Mouse (Mus musculus): ENCODE results near the gene Spata20. TPM values are rescaled to one million over a fixed set of nuclear protein-coding genes. Genes with fewer than 3 reads are reported as not detected.

The Spata20 gene
- polyA plus RNA-seq, 1 experiment, result not detected

DNA sequence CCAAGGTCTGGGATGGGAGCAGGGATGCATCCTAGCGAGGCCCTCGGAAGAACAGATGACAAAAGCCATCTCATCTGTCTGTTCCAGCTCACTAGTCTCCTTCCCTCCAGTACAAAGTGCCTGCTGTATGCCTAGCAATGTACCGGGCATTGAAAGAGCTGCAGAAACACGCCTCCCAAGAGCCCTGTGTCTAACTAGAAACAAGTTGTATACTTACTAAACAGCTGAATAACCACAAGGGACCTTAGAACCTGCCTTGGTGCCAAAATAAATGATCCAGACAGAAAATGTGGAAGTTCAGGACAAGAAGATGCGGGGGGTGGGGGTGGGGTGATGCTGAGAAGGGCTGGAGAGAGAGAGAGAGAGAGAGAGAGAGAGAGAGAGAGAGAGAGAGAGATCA is 41.1 kb downstream of the Spata20 start:
- Histone ChIP-seq H3K9me3 (replicated peaks; ENCODE audit: control insufficient read depth, insufficient read depth, low read length, poor library complexity, severe bottlenecking) (no peaks in the 10 kb centered on the region), H3K36me3 (ENCODE audit: control insufficient read depth, insufficient read depth, low read length, poor library complexity, severe bottlenecking) (no peaks in the 10 kb centered on the region), H3K27ac (ENCODE audit: insufficient read depth, low read length) (no peak overlapping the region), H3K4me1 (ENCODE audit: control insufficient read depth, insufficient read depth, low read length) (no peaks in the 10 kb centered on the region), H3K9ac (ENCODE audit: low read depth, poor library complexity, severe bottlenecking) (no peak overlapping the region), H3K27me3 (ENCODE audit: control insufficient read depth, insufficient read depth, low read length, poor library complexity, severe bottlenecking) (no peaks in the 10 kb centered on the region), H3K4me3 (ENCODE audit: low read depth, low read length) (no peak overlapping the region)
- TF ChIP-seq CTCF (IDR thresholded peaks at IDR 0.05; ENCODE audit: low read depth, low read length), result no peak
- no peak for TF ChIP-seq EP300 (IDR thresholded peaks at IDR 0.05; ENCODE audit: insufficient read depth, low read depth, low read length)
- no peak for TF ChIP-seq POLR2A (IDR thresholded peaks at IDR 0.05; ENCODE audit: insufficient read depth, low read length)

DNA sequence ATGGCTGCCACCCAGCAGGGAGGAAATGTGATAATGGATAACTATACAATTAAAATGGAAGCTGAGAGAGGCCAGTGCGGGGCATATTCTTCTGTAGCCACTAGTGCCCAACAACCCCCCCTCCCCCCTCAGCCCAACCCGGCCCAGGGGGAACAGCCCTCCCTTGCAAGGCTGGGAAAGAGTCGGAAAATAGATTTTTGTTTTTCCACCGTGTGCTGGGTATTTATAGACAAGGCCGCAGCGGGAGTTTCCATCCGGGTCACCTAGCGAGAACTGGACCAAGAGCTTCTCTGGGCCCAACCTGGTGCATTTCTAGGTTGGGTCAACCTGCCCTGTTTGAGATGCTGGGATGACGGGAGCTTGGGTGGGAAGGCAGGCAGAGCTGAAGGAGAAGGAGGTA is 44.2 kb downstream of the Spata20 start:
- Histone ChIP-seq H3K4me3 (ENCODE audit: low read depth, low read length) (no peak overlapping the region), H3K4me1 (ENCODE audit: control insufficient read depth, insufficient read depth, low read length) (no peaks in the 10 kb centered on the region), H3K27me3 (ENCODE audit: control insufficient read depth, insufficient read depth, low read length, poor library complexity, severe bottlenecking) (no peaks in the 10 kb centered on the region), H3K9me3 (replicated peaks; ENCODE audit: control insufficient read depth, insufficient read depth, low read length, poor library complexity, severe bottlenecking) (no peaks in the 10 kb centered on the region), H3K9ac (ENCODE audit: low read depth, poor library complexity, severe bottlenecking) (no peak overlapping the region), H3K36me3 (ENCODE audit: control insufficient read depth, insufficient read depth, low read length, poor library complexity, severe bottlenecking) (no peaks in the 10 kb centered on the region), H3K27ac (ENCODE audit: insufficient read depth, low read length) (no peak overlapping the region)
- TF ChIP-seq POLR2A (IDR thresholded peaks at IDR 0.05; ENCODE audit: insufficient read depth, low read length) (no peak), CTCF (IDR thresholded peaks at IDR 0.05; ENCODE audit: low read depth, low read length) (no peak), EP300 (IDR thresholded peaks at IDR 0.05; ENCODE audit: insufficient read depth, low read depth, low read length) (no peak)

DNA sequence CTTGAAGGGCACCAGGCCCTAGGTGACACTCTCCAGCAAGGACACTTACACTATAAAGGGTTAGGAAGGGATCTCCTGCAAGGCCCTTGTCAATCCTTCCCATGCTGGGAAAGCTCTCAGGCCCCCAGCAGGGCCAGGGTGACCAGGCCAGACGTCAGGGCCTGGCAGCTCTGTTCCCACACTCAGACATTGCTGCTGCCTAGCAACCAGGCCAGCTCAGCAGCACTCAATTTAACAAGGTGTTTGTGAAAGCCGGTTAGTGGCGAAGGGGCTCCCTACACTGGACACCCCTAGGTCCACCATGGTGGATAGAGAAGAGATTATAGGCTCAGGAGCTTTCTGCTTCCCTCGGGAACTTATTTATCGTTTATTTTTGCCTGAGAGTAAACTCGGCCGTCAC is 44.9 kb downstream of the Spata20 start:
- TF ChIP-seq CTCF (IDR thresholded peaks at IDR 0.05; ENCODE audit: low read depth, low read length) (no peak), POLR2A (IDR thresholded peaks at IDR 0.05; ENCODE audit: insufficient read depth, low read length) (no peak), EP300 (IDR thresholded peaks at IDR 0.05; ENCODE audit: insufficient read depth, low read depth, low read length) (no peak)
- Histone ChIP-seq H3K36me3 (ENCODE audit: control insufficient read depth, insufficient read depth, low read length, poor library complexity, severe bottlenecking) (no peaks in the 10 kb centered on the region), H3K4me1 (ENCODE audit: control insufficient read depth, insufficient read depth, low read length) (no peaks in the 10 kb centered on the region), H3K27me3 (ENCODE audit: control insufficient read depth, insufficient read depth, low read length, poor library complexity, severe bottlenecking) (no peaks in the 10 kb centered on the region), H3K4me3 (ENCODE audit: low read depth, low read length) (no peak overlapping the region), H3K9ac (ENCODE audit: low read depth, poor library complexity, severe bottlenecking) (no peak overlapping the region), H3K27ac (ENCODE audit: insufficient read depth, low read length) (no peak overlapping the region), H3K9me3 (replicated peaks; ENCODE audit: control insufficient read depth, insufficient read depth, low read length, poor library complexity, severe bottlenecking) (no peaks in the 10 kb centered on the region)

DNA sequence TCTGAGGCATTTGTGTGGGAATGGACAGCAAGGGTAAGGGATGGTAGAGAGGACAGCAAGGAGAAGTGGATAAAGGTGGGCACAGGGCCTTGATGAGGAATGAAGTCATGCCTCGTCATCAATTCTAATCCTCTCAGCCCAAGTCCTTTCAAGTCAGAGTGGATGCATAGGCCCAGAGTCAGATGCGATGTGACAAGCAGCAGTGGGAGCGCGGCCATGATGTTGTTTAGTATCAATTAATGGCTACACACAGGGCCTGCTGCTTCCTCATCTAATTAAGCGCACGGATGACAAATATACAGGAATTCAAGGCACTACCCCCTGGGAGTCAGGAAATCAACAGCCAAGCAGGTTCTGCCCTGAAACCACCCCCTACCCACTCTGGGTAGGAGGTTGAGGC is 45.6 kb downstream of the Spata20 start:
- Histone ChIP-seq H3K36me3 (ENCODE audit: control insufficient read depth, insufficient read depth, low read length, poor library complexity, severe bottlenecking) (no peaks in the 10 kb centered on the region), H3K4me3 (ENCODE audit: low read depth, low read length) (no peak overlapping the region), H3K27ac (ENCODE audit: insufficient read depth, low read length) (no peak overlapping the region), H3K9ac (ENCODE audit: low read depth, poor library complexity, severe bottlenecking) (no peak overlapping the region), H3K4me1 (ENCODE audit: control insufficient read depth, insufficient read depth, low read length) (no peaks in the 10 kb centered on the region), H3K9me3 (replicated peaks; ENCODE audit: control insufficient read depth, insufficient read depth, low read length, poor library complexity, severe bottlenecking) (no peaks in the 10 kb centered on the region), H3K27me3 (ENCODE audit: control insufficient read depth, insufficient read depth, low read length, poor library complexity, severe bottlenecking) (no peaks in the 10 kb centered on the region)
- no peak for TF ChIP-seq CTCF (IDR thresholded peaks at IDR 0.05; ENCODE audit: low read depth, low read length)
- no peak for TF ChIP-seq POLR2A (IDR thresholded peaks at IDR 0.05; ENCODE audit: insufficient read depth, low read length)
- TF ChIP-seq EP300 (IDR thresholded peaks at IDR 0.05; ENCODE audit: insufficient read depth, low read depth, low read length), result no peak

DNA sequence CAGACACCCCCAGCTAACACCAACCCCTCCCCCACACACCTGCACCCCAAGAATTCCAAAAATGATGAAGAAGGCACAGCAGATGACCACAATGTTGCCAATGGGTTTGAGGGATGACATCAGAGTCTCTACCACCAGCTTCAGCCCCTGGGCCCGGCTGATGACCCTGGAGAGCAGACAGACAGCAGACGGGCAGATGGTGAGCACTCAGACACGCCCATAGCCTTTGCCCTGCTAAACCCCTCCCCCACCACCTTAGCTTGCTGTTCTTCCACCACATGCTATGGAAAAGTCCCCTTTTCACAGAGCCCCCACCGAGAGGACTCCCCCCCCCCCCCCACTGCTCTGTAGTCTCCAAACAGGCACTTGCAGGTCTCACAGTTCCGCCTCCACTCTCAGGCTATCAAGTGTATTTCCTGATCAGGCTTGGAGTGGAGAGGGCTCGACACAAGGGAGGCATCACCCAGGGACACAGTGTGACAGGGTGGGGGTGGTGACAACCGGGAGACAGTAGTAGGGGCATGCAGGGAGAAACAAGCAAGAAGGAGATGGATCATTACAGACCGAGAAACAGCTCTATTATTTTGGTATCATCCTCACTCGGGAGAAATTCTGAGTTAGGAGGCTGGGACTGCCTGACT is 56.8 kb downstream of the Spata20 start:
- Histone ChIP-seq H3K4me1 (ENCODE audit: control insufficient read depth, insufficient read depth, low read length) (no peaks in the 10 kb centered on the region), H3K9me3 (replicated peaks; ENCODE audit: control insufficient read depth, insufficient read depth, low read length, poor library complexity, severe bottlenecking) (no peaks in the 10 kb centered on the region), H3K4me3 (ENCODE audit: low read depth, low read length) (no peak overlapping the region), H3K9ac (ENCODE audit: low read depth, poor library complexity, severe bottlenecking) (no peak overlapping the region), H3K27me3 (ENCODE audit: control insufficient read depth, insufficient read depth, low read length, poor library complexity, severe bottlenecking) (no peaks in the 10 kb centered on the region), H3K36me3 (ENCODE audit: control insufficient read depth, insufficient read depth, low read length, poor library complexity, severe bottlenecking) (no peaks in the 10 kb centered on the region), H3K27ac (ENCODE audit: insufficient read depth, low read length) (no peak overlapping the region)
- no peak for TF ChIP-seq CTCF (IDR thresholded peaks at IDR 0.05; ENCODE audit: low read depth, low read length)
- no peak for TF ChIP-seq EP300 (IDR thresholded peaks at IDR 0.05; ENCODE audit: insufficient read depth, low read depth, low read length)
- no peak for TF ChIP-seq POLR2A (IDR thresholded peaks at IDR 0.05; ENCODE audit: insufficient read depth, low read length)

Other genes starting within 250 kb of the Spata20 start
- 0.16 TPM in 1 of 2 replicates, not detected in the other for gene Wfikkn2, start 240.2 kb downstream of the Spata20 start, polyA plus RNA-seq (2011; ENCODE audit: insufficient read depth, insufficient read length, low read depth, missing spikeins)
- gene Gm21885, start 204.3 kb downstream of the Spata20 start, polyA plus RNA-seq (2011; ENCODE audit: insufficient read depth, insufficient read length, low read depth, missing spikeins), result not detected in 2 replicates
- gene Luc7l3, start 164.2 kb downstream of the Spata20 start, polyA plus RNA-seq (2011; ENCODE audit: insufficient read depth, insufficient read length, low read depth, missing spikeins), result 182 and 223 TPM in 2 replicates
- 51.7 and 66.3 TPM in 2 replicates for gene Ankrd40, start 158.2 kb downstream of the Spata20 start, polyA plus RNA-seq (2011; ENCODE audit: insufficient read depth, insufficient read length, low read depth, missing spikeins)
- gene Abcc3, start 93.2 kb downstream of the Spata20 start, polyA plus RNA-seq (2011; ENCODE audit: insufficient read depth, insufficient read length, low read depth, missing spikeins), result 0.24 and 1.2 TPM in 2 replicates
- gene Cacna1g, start 12.0 kb downstream of the Spata20 start, polyA plus RNA-seq (2011; ENCODE audit: insufficient read depth, insufficient read length, low read depth, missing spikeins), result 2.9 and 8.6 TPM in 2 replicates
- 2.7 and 2.9 TPM in 2 replicates for gene Epn3, start 13.8 kb upstream of the Spata20 start, polyA plus RNA-seq (2011; ENCODE audit: insufficient read depth, insufficient read length, low read depth, missing spikeins)
- gene Mycbpap, start 35.6 kb upstream of the Spata20 start, polyA plus RNA-seq (2011; ENCODE audit: insufficient read depth, insufficient read length, low read depth, missing spikeins), result 1.2 and 1.3 TPM in 2 replicates
- gene Rsad1, start 63.1 kb upstream of the Spata20 start, polyA plus RNA-seq (2011; ENCODE audit: insufficient read depth, insufficient read length, low read depth, missing spikeins), result 3.1 and 3.2 TPM in 2 replicates
- gene Chad, start 78.9 kb upstream of the Spata20 start, polyA plus RNA-seq (2011; ENCODE audit: insufficient read depth, insufficient read length, low read depth, missing spikeins), result not detected in 2 replicates
- 16.1 and 16.6 TPM in 2 replicates for gene Acsf2, start 115.7 kb upstream of the Spata20 start, polyA plus RNA-seq (2011; ENCODE audit: insufficient read depth, insufficient read length, low read depth, missing spikeins)
- 163 and 171 TPM in 2 replicates for gene Lrrc59, start 143.6 kb upstream of the Spata20 start, polyA plus RNA-seq (2011; ENCODE audit: insufficient read depth, insufficient read length, low read depth, missing spikeins)
- 48.1 and 49.0 TPM in 2 replicates for gene Mrpl27, start 167.6 kb upstream of the Spata20 start, polyA plus RNA-seq (2011; ENCODE audit: insufficient read depth, insufficient read length, low read depth, missing spikeins)
- 31.8 and 33.3 TPM in 2 replicates for gene Eme1, start 167.8 kb upstream of the Spata20 start, polyA plus RNA-seq (2011; ENCODE audit: insufficient read depth, insufficient read length, low read depth, missing spikeins)
- 16.8 and 20.1 TPM in 2 replicates for gene Xylt2, start 191.3 kb upstream of the Spata20 start, polyA plus RNA-seq (2011; ENCODE audit: insufficient read depth, insufficient read length, low read depth, missing spikeins)
- gene Gm11541, start 218.3 kb upstream of the Spata20 start, polyA plus RNA-seq (2011; ENCODE audit: insufficient read depth, insufficient read length, low read depth, missing spikeins), result not detected in 2 replicates